Mouse (Mus musculus) liver, embryonic 14.5 days (tissue): ENCODE data around the gene Cgas.

ENCODE experiments used
- CTCF ChIP-seq: IDR thresholded peaks from 2 replicates; pipeline ENCODE4 v1.5.1; 2016; ENCODE audit warnings: antibody characterized with exemption, low read depth, control low read depth
- EP300 ChIP-seq: IDR thresholded peaks from 2 replicates; pipeline ENCODE4 v1.6.1; 2016; ENCODE audit warnings: antibody characterized with exemption, low read depth

DNA sequence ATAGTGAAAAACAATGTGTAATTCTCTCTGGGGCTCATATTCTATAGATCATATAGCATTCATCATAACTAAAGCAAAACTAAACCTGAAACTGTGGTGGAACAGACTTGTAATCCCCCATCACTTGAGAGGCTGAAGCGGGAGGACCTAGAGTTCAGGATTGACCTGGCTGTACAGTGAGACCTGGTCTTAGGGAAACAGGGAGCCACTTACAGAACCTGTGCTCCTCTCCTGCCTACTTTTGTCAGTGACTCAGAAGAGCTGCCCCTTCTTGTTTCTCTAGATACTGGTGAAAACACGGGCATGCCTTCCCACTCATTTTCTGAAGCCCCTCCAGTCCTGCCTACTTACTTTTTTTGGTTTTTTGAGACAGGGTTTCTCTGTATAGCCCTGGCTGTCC is 31.2 kb upstream of the Cgas start:
- TF ChIP-seq CTCF (no peak), EP300 (no peak)
